Mouse (Mus musculus) MEL (cell line): Measurements from ENCODE around the gene Bach1. TPM values are rescaled to one million over a fixed set of nuclear protein-coding genes. Genes with fewer than 3 reads are reported as not detected.

Source experiments
- DNase-seq: peaks from one replicate; pipeline ENCODE4 v3.0.0; 2011; ENCODE audit warnings: low read depth, low spot score
- H3K27ac ChIP-seq: 2 replicates; pipeline ENCODE4 v1.5.1; 2012; ENCODE audit warnings: low read depth, mild to moderate bottlenecking, control low read depth, low read length, moderate library complexity; ENCODE audit not compliant: control insufficient read depth
- H3K27me3 ChIP-seq, 2 experiments: fragments of 150-350 bp in 1 of 2; sonication (generic) in 1 of 2; 2 replicates each; pipeline ENCODE4 v1.6.1; 2012; ENCODE audit warnings: low read length in 2 of 2, mild to moderate bottlenecking in 2 of 2, improper control_type of control experiment in 1 of 2, moderate library complexity in 1 of 2; ENCODE audit not compliant: insufficient read depth in 2 of 2, control insufficient read depth in 1 of 2
- H3K36me3 ChIP-seq, 2 experiments: 2 replicates each; pipeline ENCODE4 v1.6.1; 2012 to 2014; ENCODE audit warnings: low read length in 2 of 2, improper control_type of control experiment in 1 of 2, inconsistent platforms in 1 of 2, mild to moderate bottlenecking in 1 of 2; ENCODE audit not compliant: insufficient read depth in 2 of 2, control insufficient read depth in 1 of 2
- H3K4me1 ChIP-seq, 2 experiments: fragments of 150-350 bp in 1 of 2; sonication (generic) in 1 of 2; 2 replicates each; pipeline ENCODE4 v1.6.1; 2012; ENCODE audit warnings: low read length in 2 of 2, improper control_type of control experiment in 1 of 2, mild to moderate bottlenecking in 1 of 2; ENCODE audit not compliant: insufficient read depth in 2 of 2, control insufficient read depth in 1 of 2
- H3K4me3 ChIP-seq, 2 experiments: fragments of 150-350 bp in 1 of 2; sonication (generic) in 1 of 2; 2 replicates each; pipeline ENCODE4 v1.5.1; 2012; ENCODE audit warnings: low read depth in 2 of 2, low read length in 2 of 2, mild to moderate bottlenecking in 2 of 2, moderate library complexity in 2 of 2, control low read depth in 1 of 2, improper control_type of control experiment in 1 of 2; ENCODE audit not compliant: control insufficient read depth in 1 of 2, insufficient read depth in 1 of 2
- H3K79me2 ChIP-seq: 2 replicates; pipeline ENCODE4 v1.6.1; 2012; ENCODE audit warnings: mild to moderate bottlenecking, low read length, moderate library complexity; ENCODE audit not compliant: control insufficient read depth, poor library complexity, insufficient read depth
- H3K9ac ChIP-seq: 2 replicates; pipeline ENCODE4 v1.6.1; 2012; ENCODE audit warnings: low read depth, mild to moderate bottlenecking, control low read depth, low read length, moderate library complexity; ENCODE audit not compliant: control insufficient read depth, poor library complexity, severe bottlenecking
- H3K9me3 ChIP-seq: fragments of 150-350 bp; sonication (generic); replicated peaks from 2 replicates; pipeline ENCODE4 v1.6.1; 2012; ENCODE audit warnings: mild to moderate bottlenecking, low read length, improper control_type of control experiment, moderate library complexity; ENCODE audit not compliant: insufficient read depth
- ELF1 ChIP-seq: IDR thresholded peaks from 2 replicates; pipeline ENCODE4 v1.6.1; 2014; ENCODE audit warnings: low read depth, mild to moderate bottlenecking, inconsistent platforms, low read length, improper control_type of control experiment, moderate library complexity
- EP300 ChIP-seq, 2 experiments: IDR thresholded peaks; 2 replicates each; pipeline ENCODE4 v1.6.1; 2011; ENCODE audit warnings: improper control_type of control experiment in 2 of 2, low read length in 2 of 2, low read depth in 1 of 2, mild to moderate bottlenecking in 1 of 2
- ETS1 ChIP-seq: IDR thresholded peaks from 2 replicates; pipeline ENCODE4 v1.6.1; 2012; ENCODE audit warnings: low read depth, mild to moderate bottlenecking, inconsistent platforms, low read length, improper control_type of control experiment, moderate library complexity
- GABPA ChIP-seq: IDR thresholded peaks from 2 replicates; pipeline ENCODE4 v1.6.1; 2012; ENCODE audit warnings: low read depth, mild to moderate bottlenecking, inconsistent platforms, low read length, improper control_type of control experiment, moderate library complexity
- GATA1 ChIP-seq: IDR thresholded peaks from 2 replicates; pipeline ENCODE4 v1.6.1; 2011; ENCODE audit warnings: low read depth, low read length, improper control_type of control experiment
- HCFC1 ChIP-seq: IDR thresholded peaks from 2 replicates; pipeline ENCODE4 v1.6.1; 2012; ENCODE audit warnings: low read depth, mild to moderate bottlenecking, inconsistent platforms, low read length, improper control_type of control experiment, moderate library complexity
- MAFK ChIP-seq: IDR thresholded peaks from 2 replicates; pipeline ENCODE4 v1.6.1; 2011; ENCODE audit warnings: low read depth, mild to moderate bottlenecking, low read length, improper control_type of control experiment, borderline replicate concordance
- MAX ChIP-seq: IDR thresholded peaks from 2 replicates; pipeline ENCODE4 v1.6.1; 2011; ENCODE audit warnings: low read length, improper control_type of control experiment
- MAZ ChIP-seq: IDR thresholded peaks from 2 replicates; pipeline ENCODE4 v1.6.1; 2012; ENCODE audit warnings: low read depth, mild to moderate bottlenecking, inconsistent platforms, low read length, improper control_type of control experiment
- MEF2A ChIP-seq: IDR thresholded peaks from 2 replicates; pipeline ENCODE4 v1.6.1; 2014; ENCODE audit warnings: low read depth, mild to moderate bottlenecking, inconsistent platforms, low read length, improper control_type of control experiment; ENCODE audit not compliant: poor library complexity, insufficient replicate concordance, severe bottlenecking; ENCODE audit errors: extremely low read depth
- NELFE ChIP-seq: IDR thresholded peaks from 2 replicates; pipeline ENCODE4 v1.6.1; 2011; ENCODE audit warnings: low read depth, low read length, improper control_type of control experiment
- NRF1 ChIP-seq: IDR thresholded peaks from 2 replicates; pipeline ENCODE4 v1.6.1; 2014; ENCODE audit warnings: low read depth, mild to moderate bottlenecking, inconsistent platforms, low read length, improper control_type of control experiment, moderate library complexity; ENCODE audit not compliant: poor library complexity, insufficient read depth, severe bottlenecking
- RCOR1 ChIP-seq: IDR thresholded peaks from 2 replicates; pipeline ENCODE4 v1.6.1; 2012; ENCODE audit warnings: low read depth, mild to moderate bottlenecking, inconsistent platforms, low read length, improper control_type of control experiment
- SMC3 ChIP-seq: IDR thresholded peaks from 2 replicates; pipeline ENCODE4 v1.6.1; 2011; ENCODE audit warnings: low read depth, low read length, improper control_type of control experiment
- TBP ChIP-seq: IDR thresholded peaks from 2 replicates; pipeline ENCODE4 v1.8.0; 2011; ENCODE audit warnings: low read depth, low read length, improper control_type of control experiment
- UBTF ChIP-seq: IDR thresholded peaks from 2 replicates; pipeline ENCODE4 v1.6.1; 2012; ENCODE audit warnings: low read depth, mild to moderate bottlenecking, inconsistent platforms, low read length, improper control_type of control experiment, moderate library complexity, borderline replicate concordance; ENCODE audit not compliant: insufficient read depth
- ZC3H11A ChIP-seq: IDR thresholded peaks from 2 replicates; pipeline ENCODE4 v1.6.1; 2012; ENCODE audit warnings: low read depth, mild to moderate bottlenecking, inconsistent platforms, low read length, improper control_type of control experiment
- polyA plus RNA-seq, 2 experiments: library from polyadenylated mRNA; stranded (reverse) in 1 of 2; unstranded in 1 of 2; fragments of >175 nt in 1 of 2; fragments of >200 nt in 1 of 2; gene quantifications; 2 replicates each; pipeline versions ENCODE4 v1.2.1 to v1.2.4; 2012; ENCODE audit warnings: low replicate concordance in 2 of 2, low read depth in 1 of 2; ENCODE audit not compliant: insufficient read length in 2 of 2, insufficient read depth in 1 of 2, missing spikeins in 1 of 2
- total RNA-seq: library from RNA; depleted of rRNA; stranded (reverse); fragments of 300-350 nt; gene quantifications from 2 replicates; pipeline ENCODE4 v1.2.3, GENCODE M21; 2012

The Bach1 gene
- total and polyA plus RNA-seq, 3 experiments, result 20.5 to 21.1 TPM; not detected in 1

DNA sequence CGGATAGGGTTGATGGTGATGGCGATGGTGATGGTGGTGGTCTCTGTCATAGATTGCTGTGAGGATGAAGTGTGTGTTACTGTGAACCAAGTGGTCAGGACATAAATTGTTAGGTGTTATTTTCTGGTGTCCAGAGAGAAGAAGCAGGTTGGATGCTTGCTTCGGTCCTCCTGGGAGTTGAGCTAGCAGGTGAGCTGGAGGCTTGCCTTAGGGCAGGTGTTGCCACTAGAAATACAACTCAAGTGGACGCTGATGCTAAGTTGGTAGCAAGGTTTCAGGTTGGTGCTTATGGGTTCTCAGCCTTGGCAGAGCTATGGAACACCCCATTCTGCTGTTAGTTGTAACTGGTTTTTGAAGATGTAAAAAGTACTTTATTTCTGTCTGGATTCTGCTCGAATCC is 4.1 kb downstream of the Bach1 start:
- Histone ChIP-seq H3K27me3 (no peaks in the 10 kb centered on the region), H3K9ac (no peak overlapping the region), H3K4me3 (no peak overlapping the region), H3K79me2 (peaks cover 66% of the 10 kb centered on the region), H3K27ac (no peak overlapping the region), H3K36me3 (peaks cover 0 to 41% of the 10 kb centered on the region in 2 experiments; a peak in 2 of 4 replicates), H3K4me1 (peaks cover 12 to 45% of the 10 kb centered on the region in 2 experiments), H3K9me3 (no peaks in the 10 kb centered on the region)
- TF ChIP-seq NRF1, result no peak
- DNase-seq, result no peak

GRCm38 (mm10) chr16:87704225-87704624 is 5.5 kb downstream of the Bach1 start:
- DNase-seq, result peak; percentile 46
- Histone ChIP-seq H3K27ac (peak overlapping the region; percentile 57), H3K4me3 (no peak overlapping the region), H3K4me1 (peaks cover 12 to 48% of the 10 kb centered on the region in 2 experiments), H3K9me3 (no peaks in the 10 kb centered on the region), H3K79me2 (peaks cover 73% of the 10 kb centered on the region), H3K9ac (no peak overlapping the region), H3K36me3 (peaks cover 0 to 42% of the 10 kb centered on the region in 2 experiments; a peak in 2 of 4 replicates), H3K27me3 (no peaks in the 10 kb centered on the region)
- no peak for TF ChIP-seq MAX
- no peak for TF ChIP-seq TBP
- TF ChIP-seq UBTF, result no peak
- TF ChIP-seq RCOR1, result no peak
- peak; percentile 83 for TF ChIP-seq ETS1
- no peak for TF ChIP-seq GABPA
- no peak for TF ChIP-seq HCFC1
- no peak for TF ChIP-seq NELFE
- no peak for TF ChIP-seq ELF1
- TF ChIP-seq SMC3, result no peak
- TF ChIP-seq GATA1, result peak; percentile 52
- TF ChIP-seq MEF2A, result no peak
- no peak for TF ChIP-seq MAFK
- no peak for TF ChIP-seq MAZ
- TF ChIP-seq ZC3H11A, result no peak
- TF ChIP-seq EP300 (IDR thresholded peaks at IDR 0.05; ENCODE audit: low read depth in 1 of 2, low read length in 2 of 2), result peak in 1 of 2 experiments; percentile 52; a peak in 3 of 4 replicates
